Mouse (Mus musculus) hindbrain, embryonic 15.5 days (tissue): ENCODE measurements around the gene Cercam. TPM values are rescaled to one million over a fixed set of nuclear protein-coding genes. Genes with fewer than 3 reads are reported as not detected.

ENCODE experiments used
- ATAC-seq: fragments of 200-750 bp; cut with Nextera tagmentation; 2 replicates; pipeline ENCODE4 v1.8.0; 2017; ENCODE audit warnings: low read depth, moderate number of reproducible peaks, moderate TSS enrichment; ENCODE audit not compliant: low FRiP score
- H3K27ac ChIP-seq: fragments of 300-500 bp; sonication (generic); replicated peaks from 2 replicates; pipeline ENCODE4 v1.5.1; 2015; ENCODE audit warnings: mild to moderate bottlenecking, inconsistent platforms
- H3K27me3 ChIP-seq: fragments of 300-500 bp; sonication (generic); 2 replicates; pipeline ENCODE4 v1.6.1; 2015; ENCODE audit warnings: control low read depth, inconsistent platforms
- H3K36me3 ChIP-seq: fragments of 300-500 bp; sonication (generic); 2 replicates; pipeline ENCODE4 v1.6.1; 2015; ENCODE audit warnings: control low read depth, inconsistent platforms
- H3K4me1 ChIP-seq: fragments of 300-500 bp; sonication (generic); replicated peaks from 2 replicates; pipeline ENCODE4 v1.6.1; 2015; ENCODE audit warnings: control low read depth, inconsistent platforms
- H3K4me2 ChIP-seq: fragments of 300-500 bp; sonication (generic); 2 replicates; pipeline ENCODE4 v1.6.1; 2015; ENCODE audit warnings: moderate library complexity, mild to moderate bottlenecking, inconsistent platforms
- H3K4me3 ChIP-seq: fragments of 300-500 bp; sonication (generic); 2 replicates; pipeline ENCODE4 v1.5.1; 2015; ENCODE audit warnings: mild to moderate bottlenecking, inconsistent platforms
- H3K9ac ChIP-seq: fragments of 300-500 bp; sonication (generic); 2 replicates; pipeline ENCODE4 v1.6.1; 2015; ENCODE audit warnings: inconsistent platforms
- H3K9me3 ChIP-seq: fragments of 300-500 bp; sonication (generic); 2 replicates; pipeline ENCODE4 v1.6.1; 2016; ENCODE audit warnings: control low read depth, inconsistent platforms
- WGBS: fragments of 180-500 bp; shearing (Covaris S2); methylation state at CpG from one replicate; pipeline ENCODE4 v1.1.7; 2015; 5-methylcytosine and 5-hydroxymethylcytosine counted together
- microRNA-seq: library from miRNA; unstranded; fragments of <30 nt; microRNA quantifications from one replicate; pipeline ENCODE4, GENCODE M21; 2016
- polyA plus RNA-seq: library from polyadenylated mRNA; unstranded; fragments of >200 nt; fragmentation: Nextera tagmentation; extraction: Ambion mirVana; gene quantifications from 2 replicates; pipeline ENCODE4 v1.2.1, GENCODE M21; 2015

Cercam gene
- polyA plus RNA-seq, 1 experiment from 2014 or later: 25.9 TPM

DNA sequence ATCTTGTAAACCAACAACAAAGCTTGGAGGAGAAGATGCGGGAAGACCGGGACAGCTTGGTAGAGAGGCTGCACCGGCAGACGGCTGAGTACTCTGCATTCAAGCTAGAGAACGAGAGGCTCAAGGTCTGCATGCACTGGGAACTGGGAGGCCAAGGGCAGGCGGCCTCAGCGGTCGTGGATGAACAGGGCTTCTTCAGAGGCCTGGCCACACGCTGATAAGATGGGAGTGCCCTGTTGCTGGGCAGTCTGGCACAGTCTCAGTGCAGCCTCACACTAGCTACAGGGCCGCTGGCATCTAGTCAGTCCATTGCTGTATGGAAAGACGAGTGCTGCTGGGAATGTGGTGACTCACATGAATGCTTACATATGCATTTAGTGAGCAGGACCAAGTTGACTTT, 48.7 kb downstream of the Cercam start:
- H3K36me3 ChIP-seq: peaks cover 85% of the 10 kb centered on the region
- no peak overlapping the region for H3K4me2 ChIP-seq

DNA sequence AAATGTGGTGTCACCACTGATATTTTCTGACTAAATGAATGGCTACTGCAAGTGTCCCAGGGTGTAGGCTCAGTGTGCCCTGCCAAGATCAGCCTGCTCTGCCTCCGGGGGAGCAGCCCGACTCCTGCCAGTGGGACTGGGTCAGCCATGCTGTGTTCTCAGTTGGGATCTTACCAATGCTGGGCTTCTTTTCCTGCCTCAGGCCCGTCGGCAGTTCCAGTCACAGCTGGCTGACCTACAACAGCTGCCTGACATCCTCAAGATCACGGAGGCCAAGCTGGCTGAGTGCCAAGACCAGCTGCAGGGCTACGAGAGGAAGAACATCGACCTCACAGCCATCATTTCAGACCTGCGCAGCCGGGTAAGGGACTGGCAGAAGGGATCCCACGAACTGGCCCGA, 53.0 kb downstream of the Cercam start:
- H3K9ac ChIP-seq: no peak overlapping the region
- H3K27me3 ChIP-seq: no peaks in the 10 kb centered on the region
- 67% methylated on average over 11 of the region's 11 CpGs for WGBS
- H3K4me1 ChIP-seq: no peaks in the 10 kb centered on the region
- no peak overlapping the region for H3K4me2 ChIP-seq
- H3K36me3 ChIP-seq: peaks cover 86% of the 10 kb centered on the region
- ATAC-seq: no peak
- no peak overlapping the region for H3K27ac ChIP-seq
- no peak overlapping the region for H3K4me3 ChIP-seq
- no peaks in the 10 kb centered on the region for H3K9me3 ChIP-seq

More for the DNA sequence above, 48.7 kb downstream of the Cercam start:
- no peak overlapping the region for H3K4me3 ChIP-seq
- 94% methylated on average over 11 of the region's 11 CpGs for WGBS
- no peak overlapping the region for H3K9ac ChIP-seq
- ATAC-seq: no peak
- H3K4me1 ChIP-seq: no peaks in the 10 kb centered on the region
- H3K27ac ChIP-seq: no peak overlapping the region
- H3K27me3 ChIP-seq: no peaks in the 10 kb centered on the region
- H3K9me3 ChIP-seq: no peaks in the 10 kb centered on the region

DNA sequence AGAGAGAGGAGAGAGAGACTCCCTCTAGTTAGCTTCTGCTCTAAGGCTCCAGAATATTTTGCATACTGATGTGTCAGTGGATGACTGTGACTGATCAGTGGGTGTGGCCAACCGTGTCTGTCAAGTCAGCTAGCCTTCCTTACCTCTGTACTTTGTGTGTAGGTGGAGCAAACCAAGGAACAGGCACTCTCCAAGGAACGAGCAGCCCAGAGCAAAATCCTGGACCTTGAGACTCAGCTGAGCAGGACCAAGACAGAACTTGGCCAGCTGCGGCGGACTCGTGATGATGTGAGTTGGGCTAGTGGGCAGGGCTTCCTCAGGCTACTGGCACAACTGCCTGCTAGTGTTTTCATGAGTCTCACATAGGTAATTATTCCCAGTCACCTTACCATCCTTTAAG, 57.6 kb downstream of the Cercam start:
- H3K36me3 ChIP-seq: peaks cover 94% of the 10 kb centered on the region
- no peak for ATAC-seq
- 94% methylated on average over 5 of the region's 5 CpGs for WGBS
- no peak overlapping the region for H3K4me2 ChIP-seq
- no peak overlapping the region for H3K27ac ChIP-seq
- H3K9me3 ChIP-seq: no peaks in the 10 kb centered on the region
- no peak overlapping the region for H3K4me3 ChIP-seq
- H3K4me1 ChIP-seq: no peaks in the 10 kb centered on the region
- H3K27me3 ChIP-seq: no peaks in the 10 kb centered on the region
- H3K9ac ChIP-seq: no peak overlapping the region

- Histone ChIP-seq H3K4me3 (no peak overlapping the region), H3K4me2 (no peak overlapping the region), H3K36me3 (peaks cover 58% of the 10 kb centered on the region), H3K4me1 (no peaks in the 10 kb centered on the region), H3K9me3 (no peaks in the 10 kb centered on the region), H3K9ac (no peak overlapping the region), H3K27ac (no peak overlapping the region), H3K27me3 (no peaks in the 10 kb centered on the region)
- ATAC-seq: no peak
- WGBS: 87% methylated on average over 10 of the region's 10 CpGs
Observed at GRCm38 (mm10) chr2:29930506-29930905, 61.5 kb downstream of the Cercam start.

DNA sequence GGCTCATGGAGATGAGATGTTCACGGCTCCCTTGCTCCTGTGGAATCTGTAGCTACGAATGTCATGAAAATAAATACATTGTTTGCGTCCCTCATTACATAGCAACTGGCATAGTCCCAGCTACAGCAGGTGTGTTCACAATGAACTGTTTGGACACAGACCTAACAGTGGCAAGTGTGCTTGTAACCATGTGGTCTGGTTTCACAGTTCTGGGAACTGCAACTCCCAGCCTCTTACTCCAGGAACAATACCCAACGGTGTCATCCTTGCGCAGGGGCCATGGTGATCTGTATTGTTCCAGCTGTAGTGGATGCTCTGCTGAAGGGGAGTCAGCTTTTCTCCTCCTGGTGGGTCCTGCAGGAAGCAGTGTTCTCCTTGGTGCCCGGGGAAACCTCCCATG, 62.2 kb downstream of the Cercam start:
- Histone ChIP-seq H3K4me2 (no peak overlapping the region), H3K27ac (no peak overlapping the region), H3K27me3 (no peaks in the 10 kb centered on the region), H3K36me3 (peaks cover 51% of the 10 kb centered on the region), H3K9me3 (no peaks in the 10 kb centered on the region), H3K9ac (no peak overlapping the region), H3K4me1 (peaks cover 7% of the 10 kb centered on the region), H3K4me3 (no peak overlapping the region)
- 85% methylated on average over 6 of the region's 6 CpGs for WGBS
- no peak for ATAC-seq

Small RNAs within 50 kb of the gene (microRNA-seq; reads per million reads assigned to microRNA genes)
- gene Mir219a-2 (not detected), gene Mir219b (not detected)

Other genes with a start within 250 kb of the Cercam start
- 21.8 and 23.4 TPM in 2 replicates for gene Rapgef1, start 249.4 kb upstream of the Cercam start, polyA plus RNA-seq
- 0.41 and 0.49 TPM in 2 replicates for gene Gm13420, start 117.5 kb upstream of the Cercam start, polyA plus RNA-seq
- 0.60 and 0.96 TPM in 2 replicates for gene Gm13547, start 109.9 kb upstream of the Cercam start, polyA plus RNA-seq
- gene Coq4, start 81.7 kb upstream of the Cercam start, polyA plus RNA-seq: 38.2 and 45.7 TPM in 2 replicates
- 32.0 and 32.1 TPM in 2 replicates for gene Trub2, start 80.7 kb upstream of the Cercam start, polyA plus RNA-seq
- gene Slc27a4, start 66.5 kb upstream of the Cercam start, polyA plus RNA-seq: 47.2 and 50.0 TPM in 2 replicates
- 25.8 and 27.8 TPM in 2 replicates for gene Urm1, start 49.1 kb upstream of the Cercam start, polyA plus RNA-seq
- 67.9 and 70.8 TPM in 2 replicates for gene Odf2, start 20.1 kb downstream of the Cercam start, polyA plus RNA-seq
- gene Gle1, start 66.3 kb downstream of the Cercam start, polyA plus RNA-seq: 64.4 and 69.8 TPM in 2 replicates
- gene Sptan1, start 96.4 kb downstream of the Cercam start, polyA plus RNA-seq: 216 and 240 TPM in 2 replicates
- gene Wdr34, start 179.7 kb downstream of the Cercam start, polyA plus RNA-seq: 73.9 and 79.0 TPM in 2 replicates
- gene Set, start 188.2 kb downstream of the Cercam start, polyA plus RNA-seq: 315 and 329 TPM in 2 replicates
- 2.4 and 2.8 TPM in 2 replicates for gene Pkn3, start 208.5 kb downstream of the Cercam start, polyA plus RNA-seq
- gene Zdhhc12, start 224.5 kb downstream of the Cercam start, polyA plus RNA-seq: 26.3 and 27.7 TPM in 2 replicates